Mouse (Mus musculus): ENCODE data around the gene Ddx5.

The Ddx5 gene

GRCm38 (mm10) chr11:106779388-106780088 lies 9.4 kb downstream of the Ddx5 start, which contains the start of gene Polg2:
Polg2 (minus strand) TSS chr11:106779537.
- CTCF ChIA-PET = interaction anchor here in 1 of 4 experiments (0.6 kb wide), 1 partner anchor 218 kb away, joined by 3 read pairs; no protein-coding TSS in a partner anchor
- POLR2A ChIA-PET = interaction anchor here (0.5 to 10.6 kb wide), 55 partner anchors 9 to 563 kb away, joined by 3 to 193 read pairs (median 4); partner anchors contain the start of genes Cep95 (in 4 of the 4), Ddx5 (in 4 of the 4), Smurf2 (in 2 of the 4) and Ccdc47 (in 1 of the 4)

GRCm38 (mm10) chr11:106778589-106779387 lies 10.2 kb downstream of the Ddx5 start:
- CTCF ChIA-PET = interaction anchor here in 1 of 4 experiments (0.6 kb wide), 1 partner anchor 219 kb away, joined by 3 read pairs; no protein-coding TSS in a partner anchor

GRCm38 (mm10) chr11:106778132-106778531 lies 10.9 kb downstream of the Ddx5 start:
- ChIA-PET POLR2A (interaction anchor here (0.6 to 10.6 kb wide), 25 partner anchors 10 to 513 kb away, joined by 3 to 193 read pairs (median 5); partner anchors contain the start of genes Cep95 (in 4 of the 4), Ddx5 (in 4 of the 4) and Smurf2 (in 1 of the 4)), CTCF (interaction anchor here in 1 of 4 experiments (0.7 kb wide), 1 partner anchor 329 kb away, joined by 4 read pairs; no protein-coding TSS in a partner anchor)

More at GRCm38 (mm10) chr11:106778589-106779387, 10.2 kb downstream of the Ddx5 start:
- POLR2A ChIA-PET = interaction anchor here (0.5 to 10.6 kb wide), 46 partner anchors 9 to 503 kb away, joined by 3 to 193 read pairs (median 4); partner anchors contain the start of genes Cep95 (in 4 of the 4), Ddx5 (in 4 of the 4), Milr1 (in 1 of the 4) and Pecam1 (in 1 of the 4)

- CTCF ChIA-PET = no interaction called here
- POLR2A ChIA-PET = interaction anchor here (0.7 to 10.6 kb wide), 20 partner anchors 10 to 277 kb away, joined by 3 to 193 read pairs (median 7); partner anchors contain the start of genes Cep95 (in 4 of the 4), Ddx5 (in 4 of the 4), Kpna2 (in 1 of the 4) and Smurf2 (in 1 of the 4)
Observed at GRCm38 (mm10) chr11:106777395-106777794, 11.6 kb downstream of the Ddx5 start.

GRCm38 (mm10) chr11:106776960-106777359 lies 12.0 kb downstream of the Ddx5 start:
- ChIA-PET POLR2A (interaction anchor here in 3 of 4 experiments (0.7 to 10.6 kb wide), 17 partner anchors 10 to 277 kb away, joined by 3 to 193 read pairs (median 7); partner anchors contain the start of genes Cep95 (in 3 of the 3), Ddx5 (in 3 of the 3) and Kpna2 (in 1 of the 3)), CTCF (no interaction called here)

GRCm38 (mm10) chr11:106773061-106773460 lies 15.9 kb downstream of the Ddx5 start:
- ChIA-PET POLR2A (interaction anchor here in 3 of 4 experiments (0.5 to 10.6 kb wide), 12 partner anchors 10 to 272 kb away, joined by 3 to 193 read pairs (median 3); partner anchors contain the start of genes Cep95 (in 2 of the 3) and Ddx5 (in 2 of the 3)), CTCF (no interaction called here)

- POLR2A ChIA-PET = interaction anchor here (0.6 to 10.6 kb wide), 7 partner anchors 10 to 54 kb away, joined by 3 to 193 read pairs (median 5); partner anchors contain the start of genes Cep95 (in 1 of the 4) and Ddx5 (in 1 of the 4)
- CTCF ChIA-PET = interaction anchor here (0.6 to 1.2 kb wide), 4 partner anchors 9 to 352 kb away, joined by 3 to 4 read pairs (median 3); no protein-coding TSS in a partner anchor
Observed at GRCm38 (mm10) chr11:106770195-106770974, 18.6 kb downstream of the Ddx5 start.

GRCm38 (mm10) chr11:106767516-106767915 lies 21.5 kb downstream of the Ddx5 start:
- ChIA-PET POLR2A (interaction anchor here (0.6 to 3.5 kb wide), 7 partner anchors 8 to 676 kb away, joined by 3 to 29 read pairs (median 4); partner anchors contain the start of genes Cep95 (in 1 of the 4), Ddx5 (in 1 of the 4) and Polg2 (in 1 of the 4)), CTCF (interaction anchor here in 3 of 4 experiments (0.6 to 0.7 kb wide), 4 partner anchors 25 to 222 kb away, joined by 3 to 8 read pairs (median 7); no protein-coding TSS in a partner anchor)

GRCm38 (mm10) chr11:106766611-106767162 lies 22.3 kb downstream of the Ddx5 start:
- CTCF ChIA-PET = interaction anchor here in 2 of 4 experiments (0.5 to 0.8 kb wide), 5 partner anchors 24 to 221 kb away, joined by 3 to 8 read pairs (median 3); no protein-coding TSS in a partner anchor
- POLR2A ChIA-PET = interaction anchor here (0.6 to 3.5 kb wide), 10 partner anchors 9 to 676 kb away, joined by 3 to 29 read pairs (median 4); partner anchors contain the start of genes Cep95 (in 2 of the 4), Ddx5 (in 2 of the 4) and Polg2 (in 1 of the 4)

- CTCF ChIA-PET = interaction anchor here in 2 of 4 experiments (0.6 to 2.2 kb wide), 2 partner anchors 20 to 120 kb away, joined by 5 to 14 read pairs; no protein-coding TSS in a partner anchor
- POLR2A ChIA-PET = interaction anchor here in 3 of 4 experiments (0.6 to 2.4 kb wide), 12 partner anchors 9 to 373 kb away, joined by 3 to 19 read pairs (median 4); partner anchors contain the start of genes Cep95 (in 2 of the 3) and Ddx5 (in 2 of the 3)
Observed at GRCm38 (mm10) chr11:106762800-106763185, 26.2 kb downstream of the Ddx5 start.

- CTCF ChIA-PET = interaction anchor here in 2 of 4 experiments (0.6 to 2.2 kb wide), 3 partner anchors 9 to 120 kb away, joined by 3 to 14 read pairs (median 5); no protein-coding TSS in a partner anchor
- POLR2A ChIA-PET = interaction anchor here in 3 of 4 experiments (0.6 to 2.4 kb wide), 20 partner anchors 9 to 373 kb away, joined by 3 to 19 read pairs (median 4); partner anchors contain the start of genes Cep95 (in 2 of the 3), Ddx5 (in 2 of the 3) and Ern1 (in 1 of the 3)
Observed at GRCm38 (mm10) chr11:106762139-106762799, 26.7 kb downstream of the Ddx5 start.

GRCm38 (mm10) chr11:106760511-106760910 lies 28.5 kb downstream of the Ddx5 start:
- POLR2A ChIA-PET = interaction anchor here in 2 of 4 experiments (0.7 to 2.4 kb wide), 5 partner anchors 16 to 28 kb away, joined by 3 to 19 read pairs (median 4); partner anchors contain the start of genes Cep95 (in 1 of the 2), Ddx5 (in 1 of the 2) and Polg2 (in 1 of the 2)

GRCm38 (mm10) chr11:106759028-106759427 lies 30.0 kb downstream of the Ddx5 start:
- POLR2A ChIA-PET = interaction anchor here in 1 of 4 experiments (0.6 kb wide), 1 partner anchor 9 kb away, joined by 5 read pairs; no protein-coding TSS in a partner anchor
- CTCF ChIA-PET = interaction anchor here in 1 of 4 experiments (0.6 kb wide), 1 partner anchor 264 kb away, joined by 4 read pairs; no protein-coding TSS in a partner anchor

More at GRCm38 (mm10) chr11:106760511-106760910, 28.5 kb downstream of the Ddx5 start:
- CTCF ChIA-PET = interaction anchor here in 1 of 4 experiments (0.6 kb wide), 1 partner anchor 18 kb away, joined by 3 read pairs; no protein-coding TSS in a partner anchor

GRCm38 (mm10) chr11:106755583-106755982 lies 33.4 kb downstream of the Ddx5 start:
- POLR2A ChIA-PET = interaction anchor here in 2 of 4 experiments (0.9 to 2.1 kb wide), 6 partner anchors 13 to 109 kb away, joined by 3 to 10 read pairs (median 4); partner anchors contain the start of genes Cep95 (in 1 of the 2) and Ddx5 (in 1 of the 2)

GRCm38 (mm10) chr11:106753314-106753713 lies 35.7 kb downstream of the Ddx5 start:
- POLR2A ChIA-PET = interaction anchor here in 2 of 4 experiments (0.9 to 2.4 kb wide), 6 partner anchors 8 to 517 kb away, joined by 4 to 8 read pairs (median 5); partner anchors contain the start of genes Cep95 (in 1 of the 2) and Ddx5 (in 1 of the 2)
- CTCF ChIA-PET = interaction anchor here in 1 of 4 experiments (0.8 to 0.9 kb wide), 2 partner anchors 105 to 360 kb away, joined by 4 to 11 read pairs; no protein-coding TSS in a partner anchor

More at GRCm38 (mm10) chr11:106755583-106755982, 33.4 kb downstream of the Ddx5 start:
- CTCF ChIA-PET = interaction anchor here in 1 of 4 experiments (0.8 kb wide), 1 partner anchor 145 kb away, joined by 6 read pairs; no protein-coding TSS in a partner anchor
